Mouse (Mus musculus): ENCODE measurements around the gene Kif2c. TPM values are rescaled to one million over a fixed set of nuclear protein-coding genes. Genes with fewer than 3 reads are reported as not detected.

Kif2c gene
- total and polyA plus RNA-seq, 3 experiments: 8.6 to 62.8 (median 52.0) TPM

DNA sequence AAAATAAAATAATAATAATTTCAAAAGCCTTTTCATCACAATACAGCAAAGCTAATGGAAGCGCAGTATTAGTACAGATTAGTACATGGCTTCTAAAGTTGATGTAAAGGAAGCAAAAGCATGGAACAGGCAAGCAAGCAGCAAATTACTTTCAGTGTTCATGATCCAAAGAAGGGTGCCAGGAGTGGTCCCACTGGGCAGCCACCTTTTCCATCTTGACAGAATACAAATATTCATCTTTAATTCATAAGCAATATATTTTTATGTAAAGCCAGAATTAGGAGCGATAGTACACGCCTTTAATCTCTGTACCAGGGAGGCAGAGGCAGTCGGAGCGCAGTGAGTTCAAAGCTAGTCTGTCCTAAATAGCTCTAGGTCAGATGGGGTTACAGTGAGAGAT is 62.8 kb downstream of the Kif2c start:
- Histone ChIP-seq H3K4me3 (ENCODE audit: low read depth, low read length) (peak overlapping the region; percentile 84), H3K4me1 (ENCODE audit: insufficient read depth, low read depth, low read length) (peaks cover 44% of the 10 kb centered on the region), H3K36me3 (replicated peaks) (peaks cover 30% of the 10 kb centered on the region), H3K27me3 (ENCODE audit: insufficient read depth, low read length) (no peaks in the 10 kb centered on the region), H3K9me3 (replicated peaks) (no peaks in the 10 kb centered on the region)
- DNase-seq (ENCODE audit: low spot score) (no peak), ATAC-seq (ENCODE audit: extremely low read depth, insufficient number of reproducible peaks, low FRiP score, poor library complexity, severe bottlenecking) (no peak)
- TF ChIP-seq TAL1 (conservative IDR thresholded peaks at IDR 0.05; ENCODE audit: low read depth, low read length) (no peak), CTCF (IDR thresholded peaks at IDR 0.05; ENCODE audit: low read depth, low read length) (no peak), GATA1 (IDR thresholded peaks at IDR 0.05; ENCODE audit: borderline replicate concordance, low read length) (no peak), GATA2 (IDR thresholded peaks at IDR 0.05; ENCODE audit: borderline replicate concordance, low read depth, low read length) (no peak), POLR2AphosphoS5 (IDR thresholded peaks at IDR 0.05; ENCODE audit: insufficient replicate concordance, low read depth, low read length) (no peak)

- ATAC-seq (ENCODE audit: extremely low read depth, insufficient number of reproducible peaks, low FRiP score, poor library complexity, severe bottlenecking) (no peak), DNase-seq (ENCODE audit: low spot score) (no peak)
- no peak overlapping the region for H3K4me3 ChIP-seq (ENCODE audit: low read depth, low read length)
- H3K4me1 ChIP-seq (ENCODE audit: insufficient read depth, low read depth, low read length): peaks cover 29% of the 10 kb centered on the region
- H3K9me3 ChIP-seq (replicated peaks): no peaks in the 10 kb centered on the region
- H3K27me3 ChIP-seq (ENCODE audit: insufficient read depth, low read length): 0 out of 2 replicates have a peak, but pooled peaks cover 8% of the 10 kb centered on the region
- TF ChIP-seq TAL1 (conservative IDR thresholded peaks at IDR 0.05; ENCODE audit: low read depth, low read length) (no peak), GATA2 (IDR thresholded peaks at IDR 0.05; ENCODE audit: borderline replicate concordance, low read depth, low read length) (no peak), CTCF (IDR thresholded peaks at IDR 0.05; ENCODE audit: low read depth, low read length) (no peak), GATA1 (IDR thresholded peaks at IDR 0.05; ENCODE audit: borderline replicate concordance, low read length) (no peak), POLR2AphosphoS5 (IDR thresholded peaks at IDR 0.05; ENCODE audit: insufficient replicate concordance, low read depth, low read length) (no peak)
- H3K36me3 ChIP-seq (replicated peaks): peaks cover 30% of the 10 kb centered on the region
These were observed 64.5 kb downstream of the Kif2c start for GRCm38 (mm10) chr4:117117931-117118330.

DNA sequence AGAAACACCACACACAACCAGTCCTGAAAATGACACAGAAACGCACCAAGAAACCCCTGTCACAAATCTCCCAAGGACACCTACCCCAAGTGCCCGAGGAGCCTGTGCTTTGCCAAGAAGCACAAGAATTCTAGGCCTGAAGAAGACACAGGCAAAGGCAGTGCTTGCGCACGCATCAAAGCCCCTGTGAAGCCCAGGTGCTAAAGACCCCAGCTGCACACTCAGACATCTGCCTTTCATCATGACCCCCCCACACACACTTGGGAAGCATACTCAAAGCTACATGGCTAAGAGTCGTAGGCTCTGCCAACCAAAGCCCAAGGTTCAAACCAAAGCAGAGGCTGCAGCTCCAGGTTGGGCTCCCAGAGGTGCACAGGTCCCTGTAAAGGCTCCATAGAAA is 66.8 kb downstream of the Kif2c start:
- DNase-seq (ENCODE audit: low spot score) (no peak), ATAC-seq (ENCODE audit: extremely low read depth, insufficient number of reproducible peaks, low FRiP score, poor library complexity, severe bottlenecking) (no peak)
- TF ChIP-seq GATA2 (IDR thresholded peaks at IDR 0.05; ENCODE audit: borderline replicate concordance, low read depth, low read length) (no peak), GATA1 (IDR thresholded peaks at IDR 0.05; ENCODE audit: borderline replicate concordance, low read length) (no peak), CTCF (IDR thresholded peaks at IDR 0.05; ENCODE audit: low read depth, low read length) (no peak), TAL1 (conservative IDR thresholded peaks at IDR 0.05; ENCODE audit: low read depth, low read length) (no peak), POLR2AphosphoS5 (IDR thresholded peaks at IDR 0.05; ENCODE audit: insufficient replicate concordance, low read depth, low read length) (no peak)
- Histone ChIP-seq H3K36me3 (replicated peaks) (peaks cover 25% of the 10 kb centered on the region), H3K27me3 (ENCODE audit: insufficient read depth, low read length) (peaks cover 16% of the 10 kb centered on the region; the same call in 1 of the 2 replicates), H3K4me3 (ENCODE audit: low read depth, low read length) (no peak overlapping the region), H3K9me3 (replicated peaks) (no peaks in the 10 kb centered on the region), H3K4me1 (ENCODE audit: insufficient read depth, low read depth, low read length) (peaks cover 21% of the 10 kb centered on the region)

GRCm38 (mm10) chr4:117113237-117113636 is 69.2 kb downstream of the Kif2c start:
- Histone ChIP-seq H3K9me3 (replicated peaks) (no peaks in the 10 kb centered on the region), H3K4me3 (ENCODE audit: low read depth, low read length) (no peak overlapping the region), H3K36me3 (replicated peaks) (peaks cover 14% of the 10 kb centered on the region), H3K4me1 (ENCODE audit: insufficient read depth, low read depth, low read length) (peaks cover 9% of the 10 kb centered on the region; the same call in 1 of the 2 replicates), H3K27me3 (ENCODE audit: insufficient read depth, low read length) (peaks cover 37% of the 10 kb centered on the region)
- ATAC-seq (ENCODE audit: extremely low read depth, insufficient number of reproducible peaks, low FRiP score, poor library complexity, severe bottlenecking): no peak
- no peak for TF ChIP-seq GATA1 (IDR thresholded peaks at IDR 0.05; ENCODE audit: borderline replicate concordance, low read length)
- no peak for TF ChIP-seq TAL1 (conservative IDR thresholded peaks at IDR 0.05; ENCODE audit: low read depth, low read length)
- no peak for TF ChIP-seq CTCF (IDR thresholded peaks at IDR 0.05; ENCODE audit: low read depth, low read length)
- no peak for TF ChIP-seq GATA2 (IDR thresholded peaks at IDR 0.05; ENCODE audit: borderline replicate concordance, low read depth, low read length)
- no peak for TF ChIP-seq POLR2AphosphoS5 (IDR thresholded peaks at IDR 0.05; ENCODE audit: insufficient replicate concordance, low read depth, low read length)
- DNase-seq (ENCODE audit: low spot score): no peak

- DNase-seq (ENCODE audit: low spot score) (no peak), ATAC-seq (ENCODE audit: extremely low read depth, insufficient number of reproducible peaks, low FRiP score, poor library complexity, severe bottlenecking) (no peak)
- Histone ChIP-seq H3K36me3 (replicated peaks) (no peaks in the 10 kb centered on the region), H3K27me3 (ENCODE audit: insufficient read depth, low read length) (peaks cover 52% of the 10 kb centered on the region), H3K4me1 (ENCODE audit: insufficient read depth, low read depth, low read length) (peaks cover 6% of the 10 kb centered on the region; the same call in 1 of the 2 replicates), H3K9me3 (replicated peaks) (no peaks in the 10 kb centered on the region), H3K4me3 (ENCODE audit: low read depth, low read length) (no peak overlapping the region)
- TF ChIP-seq POLR2AphosphoS5 (IDR thresholded peaks at IDR 0.05; ENCODE audit: insufficient replicate concordance, low read depth, low read length): no peak
These were observed 71.5 kb downstream of the Kif2c start for GRCm38 (mm10) chr4:117110985-117111384.

DNA sequence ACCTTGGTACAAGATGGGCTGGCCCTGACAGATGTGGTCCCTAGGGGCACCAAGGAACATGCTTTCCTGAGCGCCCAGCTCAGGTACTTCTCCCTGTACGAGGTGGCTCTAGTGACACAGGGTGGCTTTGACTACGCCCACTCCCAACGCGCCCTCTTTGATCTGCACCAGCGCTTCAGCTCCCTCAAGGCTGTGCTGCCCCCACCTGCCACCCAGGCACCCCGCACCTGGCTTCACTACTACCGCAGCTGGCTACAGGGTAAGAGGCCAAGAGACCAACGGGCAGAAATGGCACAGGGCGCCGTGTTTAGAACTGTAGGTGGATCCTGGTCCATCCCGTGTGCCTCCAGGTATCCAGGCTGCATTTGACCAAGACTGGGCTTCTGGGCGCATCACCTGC is 72.2 kb downstream of the Kif2c start:
- H3K36me3 ChIP-seq (replicated peaks): no peaks in the 10 kb centered on the region
- peaks cover 59% of the 10 kb centered on the region for H3K27me3 ChIP-seq (ENCODE audit: insufficient read depth, low read length)
- no peak overlapping the region for H3K4me3 ChIP-seq (ENCODE audit: low read depth, low read length)
- H3K9me3 ChIP-seq (replicated peaks): no peaks in the 10 kb centered on the region
- peaks cover 9% of the 10 kb centered on the region; the same call in 1 of the 2 replicates for H3K4me1 ChIP-seq (ENCODE audit: insufficient read depth, low read depth, low read length)
- TF ChIP-seq GATA1 (IDR thresholded peaks at IDR 0.05; ENCODE audit: borderline replicate concordance, low read length) (no peak), CTCF (IDR thresholded peaks at IDR 0.05; ENCODE audit: low read depth, low read length) (no peak), POLR2AphosphoS5 (IDR thresholded peaks at IDR 0.05; ENCODE audit: insufficient replicate concordance, low read depth, low read length) (no peak), TAL1 (conservative IDR thresholded peaks at IDR 0.05; ENCODE audit: low read depth, low read length) (no peak), GATA2 (IDR thresholded peaks at IDR 0.05; ENCODE audit: borderline replicate concordance, low read depth, low read length) (no peak)
- DNase-seq (ENCODE audit: low spot score): no peak
- ATAC-seq (ENCODE audit: extremely low read depth, insufficient number of reproducible peaks, low FRiP score, poor library complexity, severe bottlenecking): no peak

Other genes starting within 250 kb of the Kif2c start
- gene Urod, start 188.2 kb downstream of the Kif2c start, total RNA-seq (2014; fragmentation: Nextera tagmentation): 93.9 and 97.7 TPM in 2 replicates
- gene Urod, start 188.2 kb downstream of the Kif2c start, total RNA-seq (2017): 85.4 and 99.8 TPM in 2 replicates
- 18.8 and 35.6 TPM in 2 replicates for gene Urod, start 188.2 kb downstream of the Kif2c start, polyA plus RNA-seq (2012)
- 12.0 and 12.5 TPM in 2 replicates for gene Hectd3, start 187.3 kb downstream of the Kif2c start, total RNA-seq (2014; fragmentation: Nextera tagmentation)
- gene Hectd3, start 187.3 kb downstream of the Kif2c start, total RNA-seq (2017): 19.2 TPM in 2 replicates
- gene Hectd3, start 187.3 kb downstream of the Kif2c start, polyA plus RNA-seq (2012): 14.3 and 25.8 TPM in 2 replicates
- gene Eif2b3, start 163.2 kb downstream of the Kif2c start, total RNA-seq (2014; fragmentation: Nextera tagmentation): 28.1 and 34.9 TPM in 2 replicates
- 31.7 and 31.8 TPM in 2 replicates for gene Eif2b3, start 163.2 kb downstream of the Kif2c start, total RNA-seq (2017)
- gene Eif2b3, start 163.2 kb downstream of the Kif2c start, polyA plus RNA-seq (2012): 6.0 and 6.5 TPM in 2 replicates
- gene Ptch2, start 86.6 kb downstream of the Kif2c start, total RNA-seq (2014; fragmentation: Nextera tagmentation): 3.3 TPM in 1 of 2 replicates, not detected in the other
- 0.38 TPM in 1 of 2 replicates, not detected in the other for gene Ptch2, start 86.6 kb downstream of the Kif2c start, total RNA-seq (2017)
- gene Ptch2, start 86.6 kb downstream of the Kif2c start, polyA plus RNA-seq (2012): not detected in 2 replicates
- 34.6 and 46.3 TPM in 2 replicates for gene Btbd19, start 56.9 kb downstream of the Kif2c start, total RNA-seq (2014; fragmentation: Nextera tagmentation)
- 12.3 and 12.8 TPM in 2 replicates for gene Btbd19, start 56.9 kb downstream of the Kif2c start, total RNA-seq (2017)
- gene Btbd19, start 56.9 kb downstream of the Kif2c start, polyA plus RNA-seq (2012): 20.0 and 33.5 TPM in 2 replicates
- gene Tctex1d4, start 55.8 kb downstream of the Kif2c start, total RNA-seq (2014; fragmentation: Nextera tagmentation): 1.7 TPM in 1 of 2 replicates, not detected in the other
- gene Tctex1d4, start 55.8 kb downstream of the Kif2c start, total RNA-seq (2017): 1.8 TPM in 2 replicates
- gene Tctex1d4, start 55.8 kb downstream of the Kif2c start, polyA plus RNA-seq (2012): 2.4 and 3.3 TPM in 2 replicates
- gene Plk3, start 48.7 kb downstream of the Kif2c start, total RNA-seq (2014; fragmentation: Nextera tagmentation): 1.4 and 1.9 TPM in 2 replicates
- gene Plk3, start 48.7 kb downstream of the Kif2c start, total RNA-seq (2017): 5.2 and 6.4 TPM in 2 replicates
- 4.4 and 6.0 TPM in 2 replicates for gene Plk3, start 48.7 kb downstream of the Kif2c start, polyA plus RNA-seq (2012)
- gene Rps8, start 26.4 kb downstream of the Kif2c start, total RNA-seq (2014; fragmentation: Nextera tagmentation): 2,089 and 2,273 TPM in 2 replicates
- gene Rps8, start 26.4 kb downstream of the Kif2c start, total RNA-seq (2017): 1,736 TPM in 2 replicates
- gene Rps8, start 26.4 kb downstream of the Kif2c start, polyA plus RNA-seq (2012): 2,887 and 5,494 TPM in 2 replicates
- gene Tmem53, start 69.3 kb upstream of the Kif2c start, total RNA-seq (2014; fragmentation: Nextera tagmentation): 0.90 TPM in 1 of 2 replicates, not detected in the other
- gene Tmem53, start 69.3 kb upstream of the Kif2c start, total RNA-seq (2017): 0.16 TPM in 1 of 2 replicates, not detected in the other
- gene Tmem53, start 69.3 kb upstream of the Kif2c start, polyA plus RNA-seq (2012): 0.07 and 0.08 TPM in 2 replicates
- gene Armh1, start 69.5 kb upstream of the Kif2c start, total RNA-seq (2014; fragmentation: Nextera tagmentation): not detected in 2 replicates
- not detected in 2 replicates for gene Armh1, start 69.5 kb upstream of the Kif2c start, total RNA-seq (2017)
- gene Armh1, start 69.5 kb upstream of the Kif2c start, polyA plus RNA-seq (2012): not detected in 2 replicates

All from G1E (cell line).